Mouse (Mus musculus) testis, adult 2 months (tissue): Measurements from ENCODE around the gene Parp9. TPM values are rescaled to one million over a fixed set of nuclear protein-coding genes. Genes with fewer than 3 reads are reported as not detected.

Experiments
- H3K27ac ChIP-seq: fragments of 200-500 bp; 2 replicates; pipeline ENCODE4 v1.5.1; 2012; ENCODE audit warnings: low read depth, low read length; ENCODE audit not compliant: control insufficient read depth, insufficient read depth
- H3K27me3 ChIP-seq: fragments of 200-500 bp; 2 replicates; pipeline ENCODE4 v1.6.1; 2012; ENCODE audit warnings: mild to moderate bottlenecking, low read length, moderate library complexity; ENCODE audit not compliant: control insufficient read depth, insufficient read depth
- H3K36me3 ChIP-seq: fragments of 200-500 bp; 2 replicates; pipeline ENCODE4 v1.6.1; 2012; ENCODE audit warnings: mild to moderate bottlenecking, low read length; ENCODE audit not compliant: control insufficient read depth, insufficient read depth
- H3K4me1 ChIP-seq: fragments of 200-500 bp; 2 replicates; pipeline ENCODE4 v1.6.1; 2012; ENCODE audit warnings: low read length; ENCODE audit not compliant: control insufficient read depth, insufficient read depth
- H3K4me3 ChIP-seq: fragments of 200-500 bp; 2 replicates; pipeline ENCODE4 v1.5.1; 2012; ENCODE audit warnings: low read depth, mild to moderate bottlenecking, low read length, moderate library complexity, mixed read lengths; ENCODE audit not compliant: control insufficient read depth
- CTCF ChIP-seq: fragments of 200-500 bp; IDR thresholded peaks from 2 replicates; pipeline ENCODE4 v1.5.1; 2012; ENCODE audit warnings: low read depth, mild to moderate bottlenecking, inconsistent platforms, low read length, moderate library complexity; ENCODE audit not compliant: control insufficient read depth, insufficient read depth, insufficient replicate concordance
- POLR2A ChIP-seq: fragments of 200-500 bp; IDR thresholded peaks from 2 replicates; pipeline ENCODE4 v1.6.1; 2012; ENCODE audit warnings: low read depth, mild to moderate bottlenecking, inconsistent platforms, low read length, moderate library complexity; ENCODE audit not compliant: control insufficient read depth
- polyA plus RNA-seq: library from polyadenylated mRNA; depleted of rRNA; stranded (reverse); fragments of >200 nt; gene quantifications from 2 replicates; pipeline ENCODE4 v1.2.3, GENCODE M21; 2012

The Parp9 gene
- polyA plus RNA-seq, 1 experiment = 0.38 TPM

GRCm38 (mm10) chr16:35932179-35933055 is 5.9 kb upstream of the Parp9 start:
- Histone ChIP-seq H3K4me1 (peaks cover 8% of the 10 kb centered on the region; the same call in 1 of the 2 replicates), H3K27me3 (no peaks in the 10 kb centered on the region), H3K36me3 (no peaks in the 10 kb centered on the region), H3K27ac (no peak overlapping the region), H3K4me3 (peak overlapping the region; percentile 14; the same call in 1 of the 2 replicates)
- no peak for TF ChIP-seq POLR2A
- no peak for TF ChIP-seq CTCF

- Histone ChIP-seq H3K4me3 (peak overlapping the region; percentile 14; the same call in 1 of the 2 replicates), H3K4me1 (peaks cover 8% of the 10 kb centered on the region; the same call in 1 of the 2 replicates), H3K36me3 (no peaks in the 10 kb centered on the region), H3K27me3 (no peaks in the 10 kb centered on the region), H3K27ac (no peak overlapping the region)
- TF ChIP-seq CTCF = no peak
- TF ChIP-seq POLR2A = no peak
Measured at GRCm38 (mm10) chr16:35933181-35933580, 5.1 kb upstream of the Parp9 start.

GRCm38 (mm10) chr16:35939261-35939660 is 991 bp downstream of the Parp9 start:
- Histone ChIP-seq H3K4me3 (peak overlapping the region; percentile 69), H3K27ac (no peak overlapping the region), H3K4me1 (peaks cover 3% of the 10 kb centered on the region; the same call in 1 of the 2 replicates), H3K27me3 (no peaks in the 10 kb centered on the region), H3K36me3 (no peaks in the 10 kb centered on the region)
- TF ChIP-seq POLR2A (no peak), CTCF (no peak)

GRCm38 (mm10) chr16:35939690-35940089 is 1.4 kb downstream of the Parp9 start:
- TF ChIP-seq POLR2A (no peak), CTCF (peak; percentile 44; the same call in 1 of the 2 replicates)
- peaks cover 3% of the 10 kb centered on the region; the same call in 1 of the 2 replicates for H3K4me1 ChIP-seq
- H3K4me3 ChIP-seq = no peak overlapping the region
- H3K27me3 ChIP-seq = no peaks in the 10 kb centered on the region
- no peak overlapping the region for H3K27ac ChIP-seq
- no peaks in the 10 kb centered on the region for H3K36me3 ChIP-seq

- Histone ChIP-seq H3K36me3 (no peaks in the 10 kb centered on the region), H3K4me3 (no peak overlapping the region), H3K4me1 (peaks cover 3% of the 10 kb centered on the region; the same call in 1 of the 2 replicates), H3K27me3 (no peaks in the 10 kb centered on the region), H3K27ac (no peak overlapping the region)
- TF ChIP-seq POLR2A (no peak), CTCF (peak; percentile 27; the same call in 1 of the 2 replicates)
Measured at GRCm38 (mm10) chr16:35941382-35941781, 3.1 kb downstream of the Parp9 start.

GRCm38 (mm10) chr16:35949264-35949663 is 11.0 kb downstream of the Parp9 start:
- Histone ChIP-seq H3K4me3 (no peak overlapping the region), H3K36me3 (no peaks in the 10 kb centered on the region), H3K4me1 (no peaks in the 10 kb centered on the region), H3K27ac (no peak overlapping the region), H3K27me3 (no peaks in the 10 kb centered on the region)
- TF ChIP-seq CTCF (no peak), POLR2A (no peak)

GRCm38 (mm10) chr16:35951216-35951615 is 12.9 kb downstream of the Parp9 start:
- Histone ChIP-seq H3K4me3 (no peak overlapping the region), H3K4me1 (no peaks in the 10 kb centered on the region), H3K27ac (no peak overlapping the region), H3K36me3 (no peaks in the 10 kb centered on the region), H3K27me3 (no peaks in the 10 kb centered on the region)
- TF ChIP-seq CTCF = no peak
- no peak for TF ChIP-seq POLR2A
